Mouse (Mus musculus) heart, embryonic 15.5 days (tissue): ENCODE measurements at regions not wholly inside any gene's neighbourhood (a gene's known extent, or its start where the extent isn't known, plus 50 kb on each side); places are given as distances from the start of the nearest gene placed in this dataset.
A peak's percentile ranks its signal among the peaks of the same experiment; 100 is the strongest.

Source experiments
- ATAC-seq: fragments of 200-750 bp; cut with Nextera tagmentation; replicated peaks from 2 replicates; pipeline ENCODE4 v1.8.0; 2017; ENCODE audit warnings: low read depth, moderate TSS enrichment; ENCODE audit not compliant: insufficient number of reproducible peaks, insufficient read depth, low FRiP score
- H3K27ac ChIP-seq: fragments of 300-500 bp; sonication (generic); 2 replicates; pipeline ENCODE4 v1.5.1; 2015; ENCODE audit warnings: mild to moderate bottlenecking, inconsistent platforms
- H3K27me3 ChIP-seq: fragments of 300-500 bp; sonication (generic); 2 replicates; pipeline ENCODE4 v1.6.1; 2015; ENCODE audit warnings: inconsistent platforms
- H3K36me3 ChIP-seq: fragments of 300-500 bp; sonication (generic); 2 replicates; pipeline ENCODE4 v1.6.1; 2015; ENCODE audit warnings: mild to moderate bottlenecking, inconsistent platforms
- H3K4me1 ChIP-seq: fragments of 300-500 bp; sonication (generic); replicated peaks from 2 replicates; pipeline ENCODE4 v1.6.1; 2015; ENCODE audit warnings: inconsistent platforms
- H3K4me2 ChIP-seq: fragments of 300-500 bp; sonication (generic); 2 replicates; pipeline ENCODE4 v1.6.1; 2015; ENCODE audit warnings: inconsistent platforms, mild to moderate bottlenecking, moderate library complexity
- H3K4me3 ChIP-seq: fragments of 300-500 bp; sonication (generic); 2 replicates; pipeline ENCODE4 v1.5.1; 2015; ENCODE audit warnings: mild to moderate bottlenecking, inconsistent platforms
- H3K9ac ChIP-seq: fragments of 300-500 bp; sonication (generic); 2 replicates; pipeline ENCODE4 v1.6.1; 2015; ENCODE audit warnings: mild to moderate bottlenecking, inconsistent platforms
- H3K9me3 ChIP-seq: fragments of 300-500 bp; sonication (generic); replicated peaks from 2 replicates; pipeline ENCODE4 v1.6.1; 2016; ENCODE audit warnings: inconsistent platforms
- WGBS: fragments of 180-500 bp; shearing (Covaris S2); methylation state at CpG from one replicate; pipeline ENCODE4 v1.1.7; 2015; ENCODE audit warnings: mixed read lengths; 5-methylcytosine and 5-hydroxymethylcytosine counted together

GRCm38 (mm10) chr11:17647441-17647840, 306.2 kb downstream of the Etaa1 start:
- H3K4me1 ChIP-seq: no peaks in the 10 kb centered on the region
- no peak for ATAC-seq
- no peak overlapping the region for H3K27ac ChIP-seq
- no peak overlapping the region for H3K4me2 ChIP-seq
- H3K9ac ChIP-seq: no peak overlapping the region
- no peaks in the 10 kb centered on the region for H3K27me3 ChIP-seq
- H3K4me3 ChIP-seq: no peak overlapping the region
- no peaks in the 10 kb centered on the region for H3K36me3 ChIP-seq
- H3K9me3 ChIP-seq: no peaks in the 10 kb centered on the region

DNA sequence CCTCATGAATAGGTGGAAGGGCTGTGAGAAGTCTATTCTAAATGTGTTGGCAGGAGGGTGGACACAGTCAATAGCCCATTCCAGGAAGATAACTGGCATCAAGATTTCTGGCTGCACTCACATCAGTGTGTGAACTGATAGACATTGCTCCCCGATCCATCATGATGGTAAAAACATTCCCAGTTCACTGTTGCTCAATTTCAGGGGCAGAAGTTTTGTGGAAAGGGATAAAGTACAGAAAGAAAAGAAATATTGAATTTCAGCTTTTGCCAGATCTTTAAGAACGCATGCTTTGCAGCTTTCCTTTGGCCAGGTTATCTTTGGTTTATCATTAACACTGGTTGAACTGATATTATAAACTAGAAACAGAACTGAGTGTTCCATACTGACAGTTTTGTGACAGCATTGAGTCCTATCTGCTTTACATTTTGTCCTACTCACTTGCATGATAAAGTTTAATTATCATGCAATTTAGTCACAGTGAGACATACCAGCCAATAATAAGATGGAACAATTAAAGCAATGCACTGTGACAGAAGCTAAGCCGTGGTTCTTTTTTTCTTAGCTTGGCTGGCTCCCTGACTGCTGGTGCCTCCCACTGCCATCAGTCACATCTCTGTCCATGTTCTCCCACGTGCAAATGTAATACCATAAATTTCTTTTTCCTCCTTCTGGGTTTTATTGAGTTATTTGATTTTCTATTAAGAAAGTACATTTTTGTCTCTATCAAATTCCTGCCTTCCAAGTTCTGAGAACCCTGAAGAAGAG, 302.1 kb downstream of the Etaa1 start:
- no peak for ATAC-seq
- no peaks in the 10 kb centered on the region for H3K27me3 ChIP-seq
- H3K36me3 ChIP-seq: no peaks in the 10 kb centered on the region
- H3K4me2 ChIP-seq: no peak overlapping the region
- H3K27ac ChIP-seq: no peak overlapping the region
- 57% methylated on average over 4 of the region's 4 CpGs for WGBS
- no peaks in the 10 kb centered on the region for H3K9me3 ChIP-seq
- no peak overlapping the region for H3K9ac ChIP-seq
- no peaks in the 10 kb centered on the region for H3K4me1 ChIP-seq
- no peak overlapping the region for H3K4me3 ChIP-seq

DNA sequence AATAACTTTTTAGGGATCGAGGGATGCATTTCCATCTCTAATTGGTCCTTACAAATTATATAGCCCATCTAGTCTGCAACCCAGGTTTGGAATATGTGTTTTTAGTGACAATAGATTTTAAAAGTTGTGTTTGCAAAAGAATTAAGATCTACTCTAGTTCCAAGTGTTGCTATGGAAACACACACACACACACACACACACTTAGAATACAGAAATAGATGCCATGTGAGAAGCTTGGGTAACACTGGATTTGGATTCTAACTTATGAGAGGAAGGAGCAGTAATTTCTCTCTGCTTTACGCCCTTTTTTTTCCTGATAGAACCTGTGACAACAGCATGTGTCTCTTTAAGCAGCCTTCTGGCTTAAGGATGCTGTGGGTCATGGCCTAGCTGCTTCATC, 297.8 kb downstream of the Etaa1 start:
- no peak overlapping the region for H3K4me2 ChIP-seq
- 86% methylated on average over 2 of the region's 2 CpGs for WGBS
- no peak overlapping the region for H3K27ac ChIP-seq
- no peaks in the 10 kb centered on the region for H3K9me3 ChIP-seq
- no peak overlapping the region for H3K4me3 ChIP-seq
- no peaks in the 10 kb centered on the region for H3K27me3 ChIP-seq
- no peaks in the 10 kb centered on the region for H3K4me1 ChIP-seq
- H3K36me3 ChIP-seq: no peaks in the 10 kb centered on the region
- no peak overlapping the region for H3K9ac ChIP-seq
- ATAC-seq: no peak

GRCm38 (mm10) chr11:17657720-17658119, 296.0 kb downstream of the Etaa1 start:
- Histone ChIP-seq H3K9me3 (no peaks in the 10 kb centered on the region), H3K4me2 (no peak overlapping the region), H3K4me3 (no peak overlapping the region), H3K36me3 (no peaks in the 10 kb centered on the region), H3K4me1 (no peaks in the 10 kb centered on the region), H3K9ac (no peak overlapping the region), H3K27ac (no peak overlapping the region), H3K27me3 (no peaks in the 10 kb centered on the region)
- ATAC-seq: no peak
- WGBS: 86% methylated on average over 3 of the region's 3 CpGs

DNA sequence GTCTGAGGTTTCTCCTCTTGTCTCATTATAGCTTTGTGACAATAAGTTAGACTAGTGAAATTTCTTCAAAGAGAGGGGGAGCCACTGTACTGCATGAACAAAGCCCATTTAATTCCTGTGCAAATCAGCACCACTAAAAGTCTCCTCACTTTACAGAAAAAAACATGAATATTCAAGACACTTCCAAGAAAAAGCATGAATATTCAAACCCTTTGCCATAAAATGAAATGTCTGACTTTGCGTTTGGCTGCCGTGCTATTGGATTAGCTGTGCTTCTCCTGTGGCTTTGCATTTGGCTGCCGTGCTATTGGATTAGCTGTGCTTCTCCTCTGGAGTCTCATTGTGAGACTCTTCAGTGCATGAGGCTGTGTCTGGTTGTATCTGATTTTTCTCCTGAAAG, 295.4 kb downstream of the Etaa1 start:
- no peak overlapping the region for H3K27ac ChIP-seq
- WGBS: 81% methylated on average over 3 of the region's 3 CpGs
- ATAC-seq: no peak

DNA sequence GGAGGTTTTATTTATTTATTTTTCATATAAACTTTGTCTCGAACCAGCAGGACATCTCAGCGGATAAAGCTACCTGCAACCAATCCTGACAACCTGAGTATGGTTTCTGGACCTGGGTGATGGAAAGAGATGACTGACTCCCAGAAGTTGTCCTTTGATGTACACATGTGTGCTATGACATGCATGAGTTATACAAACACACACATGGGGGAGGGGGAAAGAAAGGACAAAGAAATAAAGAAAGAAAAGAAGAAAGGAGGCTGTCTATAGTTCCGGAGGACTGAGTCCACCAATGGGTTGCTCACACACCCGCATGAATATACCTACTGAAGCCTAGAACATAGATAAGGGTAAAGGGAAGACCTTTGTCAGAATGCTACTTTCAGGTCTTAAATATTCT, 295.0 kb downstream of the Etaa1 start:
- Histone ChIP-seq H3K27ac (no peak overlapping the region), H3K4me1 (peaks cover 3% of the 10 kb centered on the region; the same call in 1 of the 2 replicates), H3K9ac (no peak overlapping the region), H3K9me3 (no peaks in the 10 kb centered on the region), H3K4me3 (no peak overlapping the region), H3K27me3 (no peaks in the 10 kb centered on the region), H3K4me2 (no peak overlapping the region), H3K36me3 (no peaks in the 10 kb centered on the region)
- WGBS: 89% methylated on average over 4 of the region's 4 CpGs
- ATAC-seq: no peak

More for the DNA sequence above, 295.4 kb downstream of the Etaa1 start:
- Histone ChIP-seq H3K4me3 (no peak overlapping the region), H3K4me2 (no peak overlapping the region), H3K36me3 (no peaks in the 10 kb centered on the region), H3K9ac (no peak overlapping the region), H3K4me1 (no peaks in the 10 kb centered on the region), H3K9me3 (no peaks in the 10 kb centered on the region), H3K27me3 (no peaks in the 10 kb centered on the region)

GRCm38 (mm10) chr11:17663893-17664292, 289.8 kb downstream of the Etaa1 start:
- Histone ChIP-seq H3K9me3 (no peaks in the 10 kb centered on the region), H3K4me3 (no peak overlapping the region), H3K4me1 (peaks cover 13% of the 10 kb centered on the region), H3K4me2 (peak overlapping the region; percentile 19; the same call in 1 of the 2 replicates), H3K27ac (peak overlapping the region; percentile 67), H3K9ac (no peak overlapping the region), H3K36me3 (no peaks in the 10 kb centered on the region), H3K27me3 (no peaks in the 10 kb centered on the region)
- whole genome bisulfite sequencing: 36% methylated on average over 5 of the region's 5 CpGs
- 0 out of 2 replicates have a peak, but pooled peaks have one; percentile 39 for ATAC-seq

GRCm38 (mm10) chr11:17665624-17666552, 287.8 kb downstream of the Etaa1 start:
- ATAC-seq: no peak
- Histone ChIP-seq H3K4me2 (no peak overlapping the region), H3K4me1 (peaks cover 13% of the 10 kb centered on the region), H3K9me3 (no peaks in the 10 kb centered on the region), H3K27me3 (no peaks in the 10 kb centered on the region), H3K4me3 (no peak overlapping the region), H3K36me3 (no peaks in the 10 kb centered on the region), H3K27ac (no peak overlapping the region), H3K9ac (no peak overlapping the region)
- WGBS: 66% methylated on average over 11 of the region's 11 CpGs

- Histone ChIP-seq H3K4me3 (no peak overlapping the region), H3K36me3 (no peaks in the 10 kb centered on the region), H3K4me2 (no peak overlapping the region), H3K27me3 (no peaks in the 10 kb centered on the region), H3K27ac (no peak overlapping the region), H3K9ac (no peak overlapping the region), H3K9me3 (0 out of 2 replicates have a peak, but pooled peaks cover 5% of the 10 kb centered on the region), H3K4me1 (peaks cover 5% of the 10 kb centered on the region)
- no peak for ATAC-seq
- 54% methylated on average over 4 of the region's 4 CpGs for WGBS
Measured at GRCm38 (mm10) chr11:17680998-17681397, 272.7 kb downstream of the Etaa1 start.

- Histone ChIP-seq H3K27me3 (no peaks in the 10 kb centered on the region), H3K4me3 (no peak overlapping the region), H3K36me3 (no peaks in the 10 kb centered on the region), H3K9ac (no peak overlapping the region), H3K9me3 (0 out of 2 replicates have a peak, but pooled peaks cover 5% of the 10 kb centered on the region), H3K4me2 (peak overlapping the region; percentile 45), H3K27ac (peak overlapping the region; percentile 63), H3K4me1 (peaks cover 16% of the 10 kb centered on the region)
- WGBS: 17% methylated on average over 4 of the region's 4 CpGs
- ATAC-seq: peak; percentile 72
Measured at GRCm38 (mm10) chr11:17685711-17686113, 268.0 kb downstream of the Etaa1 start.

- no peaks in the 10 kb centered on the region for H3K27me3 ChIP-seq
- H3K9me3 ChIP-seq: 0 out of 2 replicates have a peak, but pooled peaks cover 5% of the 10 kb centered on the region
- peaks cover 16% of the 10 kb centered on the region for H3K4me1 ChIP-seq
- H3K4me3 ChIP-seq: no peak overlapping the region
- H3K4me2 ChIP-seq: no peak overlapping the region
- peak overlapping the region; percentile 63 for H3K27ac ChIP-seq
- no peaks in the 10 kb centered on the region for H3K36me3 ChIP-seq
- H3K9ac ChIP-seq: no peak overlapping the region
- no peak for ATAC-seq
- WGBS: 38% methylated on average over 2 of the region's 2 CpGs
Measured at GRCm38 (mm10) chr11:17686806-17687205, 266.9 kb downstream of the Etaa1 start.
